Mouse (Mus musculus): ENCODE measurements around the gene Arl6ip4.

Gene Arl6ip4

DNA sequence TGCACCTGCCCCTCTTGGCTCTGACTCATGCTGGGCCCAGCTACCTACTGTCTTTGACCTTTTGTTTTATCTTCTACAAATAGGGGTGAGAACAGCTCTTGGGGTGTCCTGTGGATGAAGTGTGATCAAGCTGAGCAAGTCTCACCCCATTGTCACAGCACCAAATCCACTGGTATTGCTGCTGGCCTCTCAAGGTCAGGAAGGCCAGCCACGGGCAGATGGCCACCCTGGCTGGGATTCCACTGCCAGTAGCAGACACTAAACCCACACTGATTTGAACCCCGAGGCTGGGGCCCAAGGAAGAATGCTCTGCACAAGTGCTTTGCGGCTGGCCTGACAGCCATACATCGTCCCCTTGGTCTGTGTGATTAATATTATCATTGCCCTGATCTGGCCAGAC lies 42.4 kb downstream of the Arl6ip4 start:
- no peak for DNase-seq

DNA sequence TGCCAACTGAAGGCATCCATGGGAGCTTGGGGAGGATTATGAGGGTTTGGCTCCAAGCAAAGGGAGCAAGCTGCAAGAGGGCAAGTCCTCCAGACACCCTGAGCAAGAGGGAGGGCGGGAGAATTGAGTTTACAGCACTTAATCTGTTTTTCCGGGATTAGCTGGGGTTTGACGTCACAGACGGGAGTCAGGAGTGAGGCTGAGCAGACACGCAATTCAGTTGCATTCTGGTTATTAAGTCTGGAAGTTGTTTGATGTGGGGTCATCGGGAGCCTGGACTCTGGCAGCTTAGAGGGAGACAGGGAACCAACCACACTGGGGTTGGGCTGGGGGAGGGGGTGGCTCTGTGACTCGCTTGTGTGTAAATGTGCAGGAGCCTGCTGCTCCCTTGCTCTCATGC lies 43.6 kb downstream of the Arl6ip4 start:
- DNase-seq, result no peak

DNA sequence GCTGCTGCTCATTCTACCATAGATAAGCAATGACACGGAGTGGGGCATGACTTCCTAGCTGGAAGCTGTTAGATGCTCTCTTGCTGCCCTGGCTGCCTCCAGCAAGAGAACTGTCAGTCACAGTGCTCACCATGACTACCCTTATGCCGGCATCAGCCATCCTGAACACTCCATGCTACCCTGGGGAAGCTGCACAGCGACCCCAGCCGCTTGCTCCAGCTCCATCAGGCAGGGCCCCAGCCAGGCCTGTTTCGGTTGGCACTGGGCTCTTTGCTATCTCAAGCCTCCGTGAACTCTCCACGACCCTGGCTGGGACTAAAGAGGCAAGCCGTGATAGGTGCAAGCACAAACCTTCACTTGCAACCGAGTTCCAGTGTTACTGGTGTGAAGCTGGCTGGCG lies 45.9 kb downstream of the Arl6ip4 start:
- DNase-seq, result no peak

DNA sequence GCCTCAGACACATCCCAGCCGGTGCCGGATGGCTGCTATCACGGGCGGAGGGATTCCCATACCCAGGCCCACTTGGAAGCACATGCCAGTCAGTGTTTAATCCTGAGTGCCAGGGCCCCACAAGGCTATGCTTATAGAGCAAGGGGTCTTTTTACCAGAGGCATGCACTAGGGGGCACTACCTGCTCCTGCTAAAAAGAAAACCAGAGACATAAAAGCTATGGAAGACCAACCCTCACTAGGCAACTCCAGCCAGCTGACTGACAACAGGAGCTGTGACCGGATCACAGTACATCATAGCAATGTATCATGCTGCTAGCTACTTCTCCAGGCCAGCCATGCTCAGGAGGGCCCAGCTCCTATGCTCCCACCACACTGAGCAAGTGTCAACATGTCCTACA lies 46.7 kb downstream of the Arl6ip4 start:
- peak; percentile 89 for DNase-seq

DNA sequence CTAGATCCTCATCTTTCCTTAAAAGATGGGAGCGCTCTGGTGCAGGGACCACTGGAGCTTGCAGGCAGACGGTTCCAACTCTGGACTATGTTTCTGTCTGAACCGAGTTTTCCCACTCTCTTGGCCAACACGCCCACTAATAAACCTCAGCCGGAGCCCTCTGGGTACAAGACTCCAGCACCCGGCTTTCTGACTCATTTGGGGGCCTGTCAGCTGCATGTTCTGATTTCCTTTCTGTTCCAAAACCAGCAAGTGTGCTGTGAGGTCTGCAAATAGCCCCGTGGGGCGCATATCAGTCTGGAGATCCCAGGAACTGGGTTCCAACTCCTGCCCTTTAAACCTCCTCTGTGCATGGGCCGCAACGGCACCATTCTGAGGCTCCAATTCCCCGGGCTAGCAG lies 47.6 kb downstream of the Arl6ip4 start:
- no peak for DNase-seq

DNA sequence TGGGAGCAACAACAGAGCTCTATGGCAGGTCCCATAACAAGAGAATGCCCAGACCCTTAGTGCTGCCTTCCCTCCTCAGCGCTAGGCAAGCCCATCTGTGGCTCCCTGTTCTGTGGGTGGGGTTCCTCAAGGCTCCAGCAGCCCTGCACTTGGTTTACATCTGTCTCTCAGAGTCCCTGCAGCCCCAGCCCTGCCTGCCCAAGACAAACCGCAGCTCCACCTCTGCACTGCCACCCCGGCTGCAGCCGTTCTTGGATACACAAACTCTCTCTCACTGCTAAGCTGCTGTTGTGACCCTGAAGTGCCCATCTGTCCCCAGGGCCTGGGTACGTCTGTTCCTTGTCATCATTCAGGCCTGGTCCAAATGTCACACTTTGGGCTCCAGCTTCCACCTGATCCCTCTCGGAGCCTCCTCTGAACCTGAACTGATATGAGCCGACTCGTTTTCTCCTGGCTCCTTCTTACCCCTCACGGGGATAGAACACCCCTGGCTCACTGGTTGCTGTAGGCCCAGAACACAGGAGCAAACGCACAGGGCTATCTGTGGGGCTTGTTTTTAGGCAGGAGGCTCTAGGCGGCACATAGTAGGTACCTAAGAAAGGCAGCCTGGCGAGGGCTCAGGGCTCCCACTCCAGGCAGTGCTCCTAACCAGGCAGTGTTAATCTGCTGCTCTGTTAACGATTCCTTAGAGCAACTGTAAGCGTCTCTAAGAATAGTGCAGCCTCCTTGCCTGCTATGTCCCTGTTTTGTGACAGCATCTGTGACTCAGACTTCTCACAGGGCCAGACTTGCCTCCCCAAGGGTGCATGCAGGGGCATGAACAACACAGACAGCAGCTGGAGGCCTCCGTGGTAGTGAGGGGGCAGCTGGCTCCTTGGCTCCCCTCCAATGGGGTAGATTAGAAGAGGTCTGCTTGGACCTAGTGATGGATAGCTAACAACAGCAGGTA lies 50.0 kb downstream of the Arl6ip4 start:
- peak; percentile 79 for DNase-seq

DNA sequence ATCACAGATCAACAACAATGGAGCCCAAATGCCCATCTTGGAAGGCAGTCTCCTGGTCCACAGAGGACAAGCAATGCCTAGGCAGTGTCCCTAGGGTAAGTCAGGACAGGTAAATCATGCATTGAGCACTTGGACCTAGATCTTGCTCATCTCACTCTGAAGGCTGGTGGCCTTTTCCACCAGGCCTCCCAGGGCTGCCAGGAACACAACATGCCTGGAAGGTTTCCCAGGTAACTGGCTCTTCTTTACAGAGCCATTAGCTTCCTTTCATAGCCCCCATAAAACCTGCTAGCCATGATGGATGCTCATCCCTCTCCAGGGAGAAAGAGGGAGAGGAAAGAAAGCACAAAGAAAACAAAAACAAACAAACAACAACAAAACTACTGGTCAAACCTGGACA lies 50.9 kb downstream of the Arl6ip4 start:
- no peak for DNase-seq

DNA sequence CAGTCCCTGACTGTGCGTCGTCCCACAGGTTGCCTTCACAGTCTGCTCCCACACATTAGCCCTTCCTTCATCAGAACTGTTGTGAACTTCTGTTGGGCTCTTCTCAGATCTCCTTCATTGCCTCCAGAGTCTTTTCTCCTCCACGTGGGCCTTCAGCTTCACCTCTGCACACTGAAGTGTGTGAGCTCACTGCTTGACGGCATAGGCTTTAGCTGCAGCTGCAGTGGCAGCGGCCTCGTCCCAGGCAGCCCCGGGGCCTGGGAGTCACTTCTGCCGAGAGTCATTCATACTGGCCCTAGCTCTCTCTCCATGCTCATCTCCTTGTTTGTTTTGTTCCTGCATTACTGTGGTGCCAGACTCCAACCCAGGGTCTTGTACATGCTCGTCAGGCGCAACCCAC lies 51.7 kb downstream of the Arl6ip4 start:
- no peak for DNase-seq

Measured in thymus, postnatal 25 days (tissue).